ENCODE assay signal across 9 mouse cellular contexts in genomic region chr12:69422827-69423537, GRCm38 (mm10). TPM values are rescaled to one million over a fixed set of nuclear protein-coding genes. Genes with fewer than 3 reads are reported as not detected.
A peak's percentile ranks its signal among the peaks of the same experiment; 100 is the strongest.
DNase-seq lines count a peak whose midpoint lies in the region; ATAC-seq lines count a peak whose summit lies in the region.
"Had no signal": no experiment of that assay in that cellular context is flagged by ENCODE, and none has a peak within 500 bp of the region (broad histone marks: within the 10 kb centered on the region; RNA-seq: fewer than 3 reads in every experiment).

No protein-coding gene starts in this region.

- no peak overlapping the region for H3K4me2 ChIP-seq in forebrain, embryonic 14.5 days (ENCODE audit: low read length)
- H3K4me2 ChIP-seq: midbrain, embryonic 12.5 days had no signal

- peak; percentile 58 to 67 for DNase-seq in urinary bladder, adult 18-20 months (ENCODE audit: low spot score in 2 of 2)
- no peak for DNase-seq in urinary bladder, adult 2 months (ENCODE audit: low spot score)
- peak; percentile 88 for DNase-seq in induced T-regulatory cell, adult 2 months (ENCODE audit: low read depth)
- peak; percentile 74 for DNase-seq in lung, postnatal 25 days (ENCODE audit: low spot score)
- DNase-seq in thymus, postnatal 14 days, result peak; percentile 77
- DNase-seq in forebrain, embryonic 14.5 days (ENCODE audit: low spot score), result no peak
- no peak for DNase-seq in embryo, embryonic 10.5 days (ENCODE audit: low spot score)
- no peak for DNase-seq in right cerebral cortex, postnatal 25 days

- H3K4me1 ChIP-seq in forebrain, embryonic 14.5 days (ENCODE audit: control insufficient read depth, insufficient read depth, low read length), result no peaks in the 10 kb centered on the region

- H3K27ac ChIP-seq in forebrain, embryonic 14.5 days (ENCODE audit: low read depth, low read length), result no peak overlapping the region
- H3K27ac ChIP-seq: midbrain, embryonic 12.5 days had no signal

- no peaks in the 10 kb centered on the region for H3K9me3 ChIP-seq in forebrain, embryonic 14.5 days (replicated peaks; ENCODE audit: control insufficient read depth, low read length)
- H3K9me3 ChIP-seq: midbrain, embryonic 12.5 days had no signal

- no peak overlapping the region for H3K9ac ChIP-seq in forebrain, embryonic 14.5 days (ENCODE audit: low read length)
- H3K9ac ChIP-seq: midbrain, embryonic 12.5 days had no signal

- no peak for ATAC-seq in forebrain, embryonic 14.5 days

- WGBS in forebrain, embryonic 14.5 days, result 87% methylated on average over 20 of the region's 20 CpGs

- H3K36me3 ChIP-seq in forebrain, embryonic 14.5 days (ENCODE audit: control insufficient read depth, insufficient read depth, low read length), result no peaks in the 10 kb centered on the region
- H3K36me3 ChIP-seq: midbrain, embryonic 12.5 days had no signal

- no peaks in the 10 kb centered on the region for H3K27me3 ChIP-seq in forebrain, embryonic 14.5 days (replicated peaks; ENCODE audit: control insufficient read depth, insufficient read depth, low read length)
- H3K27me3 ChIP-seq: midbrain, embryonic 12.5 days had no signal

- H3K4me3 ChIP-seq in forebrain, embryonic 14.5 days (ENCODE audit: low read depth, low read length), result no peak overlapping the region
- H3K4me3 ChIP-seq: midbrain, embryonic 12.5 days had no signal

RNA-seq across cellular contexts. Expression of gene Gm9887, which starts 50.7 kb away (rescaled TPM):
- 0.69 TPM in 2 replicates for polyA plus RNA-seq in urinary bladder, adult 2 months (2012; rRNA removed)
- polyA plus RNA-seq in forebrain, embryonic 14.5 days (2014; fragmentation: Nextera tagmentation; extraction: Ambion mirVana), result 0.83 and 1.3 TPM in 2 replicates

RNA-seq across cellular contexts. Expression of gene Arf6, which starts 51.0 kb away (rescaled TPM):
- polyA plus RNA-seq in urinary bladder, adult 2 months (2012; rRNA removed), result 73.3 and 73.5 TPM in 2 replicates
- polyA plus RNA-seq in forebrain, embryonic 14.5 days (2014; fragmentation: Nextera tagmentation; extraction: Ambion mirVana), result 33.8 and 34.5 TPM in 2 replicates

Comparison
In these comparisons a context has a peak if more than half of its experiments do, and no peak if none do; other contexts are left out.
1. DNase-seq: peak in urinary bladder, adult 18-20 months (2 of 2), induced T-regulatory cell, adult 2 months (single experiment), lung, postnatal 25 days (single experiment) and thymus, postnatal 14 days (single experiment); none in urinary bladder, adult 2 months (single experiment), forebrain, embryonic 14.5 days (single experiment), embryo, embryonic 10.5 days (single experiment) and right cerebral cortex, postnatal 25 days (single experiment).